9 mouse cellular contexts compared by ENCODE assay signal in genomic region chr17:33783408-33783807, GRCm38 (mm10). TPM values are rescaled to one million over a fixed set of nuclear protein-coding genes. Genes with fewer than 3 reads are reported as not detected.
DNase-seq lines count a peak whose midpoint lies in the region; ATAC-seq and TF ChIP-seq lines count a peak whose summit lies in the region.
"Had no signal": no experiment of that assay in that cellular context is flagged by ENCODE, and none has a peak within 500 bp of the region (broad histone marks: within the 10 kb centered on the region; RNA-seq: fewer than 3 reads in every experiment).

No protein-coding gene starts in this region.

- H3K4me3 ChIP-seq in embryonic facial prominence, embryonic 11.5 days (ENCODE audit: low read depth, low read length): no peak overlapping the region
- H3K4me3 ChIP-seq in heart, embryonic 15.5 days: no peak overlapping the region
- H3K4me3 ChIP-seq in lung, adult 2 months (replicated peaks; ENCODE audit: extremely low read depth, low read depth, low read length): no peak overlapping the region
- no peak overlapping the region for H3K4me3 ChIP-seq in forebrain, embryonic 16.5 days (replicated peaks; ENCODE audit: low read length)
- H3K4me3 ChIP-seq: limb, embryonic 12.5 days had no signal

- no peaks in the 10 kb centered on the region for H3K9me3 ChIP-seq in embryonic facial prominence, embryonic 11.5 days (replicated peaks; ENCODE audit: control insufficient read depth, low read length)
- no peaks in the 10 kb centered on the region for H3K9me3 ChIP-seq in heart, embryonic 15.5 days (replicated peaks)
- no peaks in the 10 kb centered on the region for H3K9me3 ChIP-seq in forebrain, embryonic 16.5 days (ENCODE audit: control insufficient read depth, low read length)
- H3K9me3 ChIP-seq: limb, embryonic 12.5 days had no signal

- peak; percentile 84 for DNase-seq in ovary, adult 18-20 months (ENCODE audit: low spot score)
- no peak for DNase-seq in ovary, postnatal 14 days (ENCODE audit: low spot score)
- peak; percentile 40 for DNase-seq in embryonic facial prominence, embryonic 11.5 days (ENCODE audit: low spot score)
- DNase-seq in lung, adult 2 months: peak; percentile 77
- peak; percentile 58 for DNase-seq in urinary bladder, adult 2 months (ENCODE audit: low spot score)
- DNase-seq in thymus, postnatal 4 days: no peak

- no peak overlapping the region for H3K27ac ChIP-seq in embryonic facial prominence, embryonic 11.5 days (replicated peaks; ENCODE audit: low read depth, low read length)
- peak overlapping the region; percentile 68 for H3K27ac ChIP-seq in heart, embryonic 15.5 days
- H3K27ac ChIP-seq in forebrain, embryonic 16.5 days (ENCODE audit: low read length): no peak overlapping the region
- H3K27ac ChIP-seq: limb, embryonic 12.5 days had no signal

- TF ChIP-seq CTCF in lung, adult 2 months (IDR thresholded peaks at IDR 0.05; ENCODE audit: insufficient read depth, low read length): no peak

- no peak for ATAC-seq in embryonic facial prominence, embryonic 11.5 days (replicated peaks; ENCODE audit: insufficient number of reproducible peaks, low FRiP score, low TSS enrichment, low read depth)
- no peak for ATAC-seq in heart, embryonic 15.5 days (replicated peaks; ENCODE audit: insufficient number of reproducible peaks, insufficient read depth, low FRiP score, low read depth)
- ATAC-seq in forebrain, embryonic 16.5 days: no peak

- H3K4me1 ChIP-seq in embryonic facial prominence, embryonic 11.5 days (ENCODE audit: control insufficient read depth, insufficient read depth, low read length): peaks cover 14% of the 10 kb centered on the region
- peaks cover 59% of the 10 kb centered on the region for H3K4me1 ChIP-seq in heart, embryonic 15.5 days (replicated peaks)
- H3K4me1 ChIP-seq in lung, adult 2 months (ENCODE audit: control insufficient read depth, insufficient read depth, low read length): peaks cover 20% of the 10 kb centered on the region
- peaks cover 26% of the 10 kb centered on the region for H3K4me1 ChIP-seq in forebrain, embryonic 16.5 days (replicated peaks; ENCODE audit: control insufficient read depth, insufficient read depth, low read length)

- H3K4me2 ChIP-seq in embryonic facial prominence, embryonic 11.5 days (ENCODE audit: low read depth, low read length): no peak overlapping the region
- H3K4me2 ChIP-seq in heart, embryonic 15.5 days: no peak overlapping the region
- no peak overlapping the region for H3K4me2 ChIP-seq in forebrain, embryonic 16.5 days (ENCODE audit: low read length)
- H3K4me2 ChIP-seq: limb, embryonic 12.5 days had no signal

- H3K36me3 ChIP-seq in embryonic facial prominence, embryonic 11.5 days (replicated peaks; ENCODE audit: control insufficient read depth, insufficient read depth, low read depth, low read length): no peaks in the 10 kb centered on the region
- H3K36me3 ChIP-seq in heart, embryonic 15.5 days: no peaks in the 10 kb centered on the region
- no peaks in the 10 kb centered on the region for H3K36me3 ChIP-seq in forebrain, embryonic 16.5 days (ENCODE audit: control insufficient read depth, insufficient read depth)

- no peaks in the 10 kb centered on the region for H3K27me3 ChIP-seq in embryonic facial prominence, embryonic 11.5 days (ENCODE audit: control insufficient read depth, insufficient read depth, low read length)
- no peaks in the 10 kb centered on the region for H3K27me3 ChIP-seq in heart, embryonic 15.5 days
- H3K27me3 ChIP-seq in forebrain, embryonic 16.5 days (replicated peaks; ENCODE audit: control insufficient read depth, insufficient read depth, low read length): no peaks in the 10 kb centered on the region
- H3K27me3 ChIP-seq: limb, embryonic 12.5 days had no signal

- no peak for TF ChIP-seq POLR2A in lung, adult 2 months (IDR thresholded peaks at IDR 0.05; ENCODE audit: borderline replicate concordance, extremely low read depth, low read depth, low read length)

- no peak overlapping the region; the same call in 1 of the 2 replicates for H3K9ac ChIP-seq in embryonic facial prominence, embryonic 11.5 days (replicated peaks; ENCODE audit: low read length)
- no peak overlapping the region for H3K9ac ChIP-seq in heart, embryonic 15.5 days
- H3K9ac ChIP-seq in forebrain, embryonic 16.5 days (replicated peaks; ENCODE audit: low read depth, low read length): no peak overlapping the region
- H3K9ac ChIP-seq: limb, embryonic 12.5 days had no signal

RNA-seq across cellular contexts. Expression of gene Angptl4, which starts 1.8 kb away (rescaled TPM):
- polyA plus RNA-seq in embryonic facial prominence, embryonic 11.5 days (2014; fragmentation: Nextera tagmentation; extraction: Ambion mirVana): 44.5 and 48.9 TPM in 2 replicates
- 15.4 and 20.0 TPM in 2 replicates for polyA plus RNA-seq in heart, embryonic 15.5 days (2015; fragmentation: Nextera tagmentation; extraction: Ambion mirVana)
- polyA plus RNA-seq in lung, adult 2 months (2012; rRNA removed): 34.6 and 87.6 TPM in 2 replicates
- 7.7 and 11.3 TPM in 2 replicates for polyA plus RNA-seq in urinary bladder, adult 2 months (2012; rRNA removed)
- 15.5 and 16.2 TPM in 2 replicates for polyA plus RNA-seq in forebrain, embryonic 16.5 days (2015; fragmentation: Nextera tagmentation; extraction: Ambion mirVana)

RNA-seq across cellular contexts. Expression of gene Rab11b, which starts 23.1 kb away (rescaled TPM):
- 255 and 273 TPM in 2 replicates for polyA plus RNA-seq in embryonic facial prominence, embryonic 11.5 days (2014; fragmentation: Nextera tagmentation; extraction: Ambion mirVana)
- polyA plus RNA-seq in heart, embryonic 15.5 days (2015; fragmentation: Nextera tagmentation; extraction: Ambion mirVana): 274 and 318 TPM in 2 replicates
- polyA plus RNA-seq in lung, adult 2 months (2012; rRNA removed): 389 and 406 TPM in 2 replicates
- 238 and 246 TPM in 2 replicates for polyA plus RNA-seq in urinary bladder, adult 2 months (2012; rRNA removed)
- polyA plus RNA-seq in forebrain, embryonic 16.5 days (2015; fragmentation: Nextera tagmentation; extraction: Ambion mirVana): 411 and 469 TPM in 2 replicates

RNA-seq across cellular contexts. Expression of gene Kank3, which starts 26.9 kb away (rescaled TPM):
- 18.2 and 25.1 TPM in 2 replicates for polyA plus RNA-seq in embryonic facial prominence, embryonic 11.5 days (2014; fragmentation: Nextera tagmentation; extraction: Ambion mirVana)
- 44.1 and 52.6 TPM in 2 replicates for polyA plus RNA-seq in heart, embryonic 15.5 days (2015; fragmentation: Nextera tagmentation; extraction: Ambion mirVana)
- 395 and 450 TPM in 2 replicates for polyA plus RNA-seq in lung, adult 2 months (2012; rRNA removed)
- 65.6 and 79.0 TPM in 2 replicates for polyA plus RNA-seq in urinary bladder, adult 2 months (2012; rRNA removed)
- polyA plus RNA-seq in forebrain, embryonic 16.5 days (2015; fragmentation: Nextera tagmentation; extraction: Ambion mirVana): 40.5 and 45.4 TPM in 2 replicates

RNA-seq across cellular contexts. Expression of gene Rps28, which starts 41.0 kb away (rescaled TPM):
- polyA plus RNA-seq in embryonic facial prominence, embryonic 11.5 days (2014; fragmentation: Nextera tagmentation; extraction: Ambion mirVana): 824 and 897 TPM in 2 replicates
- polyA plus RNA-seq in heart, embryonic 15.5 days (2015; fragmentation: Nextera tagmentation; extraction: Ambion mirVana): 456 and 543 TPM in 2 replicates
- polyA plus RNA-seq in lung, adult 2 months (2012; rRNA removed): 506 and 507 TPM in 2 replicates
- 1,557 and 1,878 TPM in 2 replicates for polyA plus RNA-seq in urinary bladder, adult 2 months (2012; rRNA removed)
- polyA plus RNA-seq in forebrain, embryonic 16.5 days (2015; fragmentation: Nextera tagmentation; extraction: Ambion mirVana): 480 and 560 TPM in 2 replicates

RNA-seq across cellular contexts. Expression of gene Ndufa7, which starts 41.0 kb away (rescaled TPM):
- 392 and 414 TPM in 2 replicates for polyA plus RNA-seq in embryonic facial prominence, embryonic 11.5 days (2014; fragmentation: Nextera tagmentation; extraction: Ambion mirVana)
- 487 and 517 TPM in 2 replicates for polyA plus RNA-seq in heart, embryonic 15.5 days (2015; fragmentation: Nextera tagmentation; extraction: Ambion mirVana)
- polyA plus RNA-seq in lung, adult 2 months (2012; rRNA removed): 334 and 389 TPM in 2 replicates
- 307 and 382 TPM in 2 replicates for polyA plus RNA-seq in urinary bladder, adult 2 months (2012; rRNA removed)
- polyA plus RNA-seq in forebrain, embryonic 16.5 days (2015; fragmentation: Nextera tagmentation; extraction: Ambion mirVana): 386 and 402 TPM in 2 replicates

Comparison
In these comparisons a context has a peak if more than half of its experiments do, and no peak if none do; other contexts are left out.
1. DNase-seq: peak in ovary, adult 18-20 months (single experiment), embryonic facial prominence, embryonic 11.5 days (single experiment), lung, adult 2 months (single experiment) and urinary bladder, adult 2 months (single experiment); none in ovary, postnatal 14 days (single experiment) and thymus, postnatal 4 days (single experiment).